Mouse (Mus musculus) embryo, embryonic 11.5 days (tissue): Measurements from ENCODE around the gene Sbf2.
A peak's percentile ranks its signal among the peaks of the same experiment; 100 is the strongest.
"Not testable (repeated sequence)": the region's sequence is repeated elsewhere in the genome, so short reads cannot be mapped to it uniquely, and the experiment has no call there.

Source experiments
- DNase-seq: peaks from one replicate; pipeline ENCODE4 v3.0.0-alpha.2; 2012; ENCODE audit warnings: low read depth, low spot score

Sbf2 gene

GRCm38 (mm10) chr7:110629892-110630666, 15.4 kb upstream of the Sbf2 start:
- DNase-seq = peak; percentile 86

- DNase-seq = no peak
These were observed 14.1 kb upstream of the Sbf2 start for GRCm38 (mm10) chr7:110628611-110629354.

GRCm38 (mm10) chr7:110628273-110628600, 13.5 kb upstream of the Sbf2 start:
- no peak for DNase-seq

GRCm38 (mm10) chr7:110627486-110628272, 13.0 kb upstream of the Sbf2 start, which contains the start of gene Adm:
Adm (plus strand) TSS chr7:110627661.
- DNase-seq = no peak

DNA sequence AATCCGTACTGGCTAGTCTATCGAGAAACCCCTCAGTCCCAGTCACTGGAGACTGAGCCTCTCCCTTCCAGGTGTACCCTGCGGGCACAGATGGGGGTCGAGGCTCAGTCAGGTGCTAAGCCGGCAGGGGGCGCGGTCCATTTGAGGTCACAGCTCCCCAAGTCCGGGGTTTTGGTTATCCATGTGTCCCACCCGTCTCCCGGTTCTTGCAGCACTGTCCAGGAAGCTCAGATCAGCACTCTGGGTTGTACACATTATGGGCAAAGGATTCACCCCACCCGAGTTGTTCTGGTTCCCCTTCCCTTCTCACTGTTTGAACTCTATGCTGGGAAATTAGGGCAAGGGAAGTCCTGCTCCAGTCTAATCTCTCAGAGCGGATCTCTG, 12.4 kb upstream of the Sbf2 start:
- DNase-seq = no peak

- DNase-seq = no peak
These were observed 11.7 kb upstream of the Sbf2 start for GRCm38 (mm10) chr7:110626186-110627098.

DNA sequence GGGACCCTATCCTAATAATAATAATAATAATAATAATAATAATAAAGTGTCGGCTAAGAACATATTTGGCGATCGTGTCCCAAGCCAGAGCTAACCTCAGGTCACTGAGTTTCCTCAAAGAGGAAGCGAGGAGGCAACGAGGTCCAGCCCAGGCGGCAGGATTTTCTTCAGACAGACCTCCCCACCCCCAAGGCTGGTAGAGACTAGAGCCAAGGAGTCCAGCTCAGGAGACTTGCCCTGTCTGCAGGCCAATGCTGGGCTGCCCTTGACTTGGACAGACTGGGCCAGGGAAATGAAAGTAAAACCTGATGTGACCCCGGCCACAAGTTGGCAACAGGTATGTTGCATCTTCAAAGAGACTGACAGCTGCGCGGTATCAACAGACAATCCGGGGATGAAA, 10.8 kb upstream of the Sbf2 start:
- no peak for DNase-seq

DNA sequence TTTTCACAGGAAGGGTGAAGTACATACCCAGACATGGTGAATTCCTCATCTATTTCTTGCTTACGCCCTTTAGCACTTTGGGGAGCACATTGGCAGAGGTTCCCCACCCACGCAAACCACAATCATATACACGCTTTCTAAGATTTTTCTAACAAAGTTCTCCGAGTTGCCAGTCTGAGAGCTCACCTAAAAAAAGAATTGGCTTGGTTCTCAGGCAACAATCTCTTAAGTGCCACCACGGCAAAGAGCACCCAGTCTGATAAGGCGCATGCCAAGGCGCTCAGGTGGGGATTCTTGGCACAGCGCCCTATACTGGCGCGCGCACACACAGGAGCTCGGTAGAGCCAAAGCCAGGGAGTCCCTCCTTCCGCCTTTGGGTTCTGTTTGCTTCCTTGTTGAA, 10.2 kb upstream of the Sbf2 start:
- DNase-seq = no peak

DNA sequence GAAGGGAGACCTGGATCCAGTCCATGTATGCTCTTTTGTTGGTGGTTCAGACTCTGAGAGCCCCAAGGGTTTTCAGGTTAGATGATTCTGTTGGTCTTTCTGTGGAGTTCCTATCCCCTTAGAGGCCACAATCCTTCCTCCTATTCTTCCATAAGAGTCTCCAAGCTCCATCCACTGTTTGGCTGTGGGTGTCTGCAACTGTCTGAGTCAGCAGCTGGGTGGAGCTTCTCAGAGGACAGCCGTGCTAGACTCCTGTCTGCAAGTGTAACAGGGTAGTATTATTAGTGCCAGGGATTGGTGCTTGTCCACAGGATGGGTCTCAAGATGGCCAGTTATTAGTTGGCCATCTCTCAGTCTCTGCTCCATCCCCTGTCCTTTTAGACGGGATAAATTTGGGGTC, 9.3 kb upstream of the Sbf2 start:
- DNase-seq = no peak

GRCm38 (mm10) chr7:110619086-110619611, 4.4 kb upstream of the Sbf2 start:
- DNase-seq = no peak

DNA sequence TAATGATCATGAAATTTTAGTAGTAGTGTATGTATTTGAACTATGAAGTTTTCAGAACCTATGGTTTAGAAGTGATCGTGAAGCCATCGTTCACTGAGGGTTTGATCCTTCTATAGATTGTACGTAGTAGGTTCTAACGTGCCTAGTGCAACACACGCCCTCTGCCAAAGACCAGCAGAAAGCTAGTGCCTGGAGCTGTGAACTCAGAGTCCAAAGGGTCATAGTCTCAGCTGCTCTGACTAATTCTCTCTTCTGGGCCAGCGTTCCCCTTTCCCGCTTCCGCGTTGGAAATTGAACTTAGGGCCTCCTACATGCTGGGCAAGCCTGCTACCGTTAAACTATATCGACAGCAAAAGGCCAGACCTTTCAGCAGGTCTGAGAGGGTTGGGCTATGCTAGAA, 1.1 kb upstream of the Sbf2 start:
- DNase-seq = no peak

DNA sequence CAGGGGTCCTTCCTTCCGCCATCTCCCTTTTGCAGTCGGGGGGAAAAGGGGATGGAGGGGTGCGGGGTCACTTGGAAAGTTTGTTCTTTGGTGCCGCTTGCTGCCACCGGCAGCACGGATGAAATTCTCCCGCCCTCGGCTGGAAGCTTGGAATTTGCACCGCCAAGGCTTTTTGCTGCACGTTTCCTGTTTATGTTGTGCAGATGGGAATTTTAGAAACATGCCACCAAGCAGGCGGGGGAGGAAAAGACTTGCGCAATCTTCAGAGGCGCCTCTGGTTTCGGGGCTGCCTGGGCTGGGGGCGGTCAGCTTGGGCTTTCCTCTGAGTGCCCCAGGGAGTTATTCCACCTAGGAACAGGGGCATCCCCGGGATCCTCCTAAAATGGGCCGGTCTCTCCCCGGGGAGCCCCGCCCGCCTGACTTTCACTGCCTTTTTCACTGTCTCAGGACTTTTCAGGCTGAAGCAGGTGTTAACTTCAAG, 469 bp upstream of the Sbf2 start:
- DNase-seq = no peak

- no peak for DNase-seq
These were observed 1.2 kb downstream of the Sbf2 start for GRCm38 (mm10) chr7:110613381-110614132.

DNA sequence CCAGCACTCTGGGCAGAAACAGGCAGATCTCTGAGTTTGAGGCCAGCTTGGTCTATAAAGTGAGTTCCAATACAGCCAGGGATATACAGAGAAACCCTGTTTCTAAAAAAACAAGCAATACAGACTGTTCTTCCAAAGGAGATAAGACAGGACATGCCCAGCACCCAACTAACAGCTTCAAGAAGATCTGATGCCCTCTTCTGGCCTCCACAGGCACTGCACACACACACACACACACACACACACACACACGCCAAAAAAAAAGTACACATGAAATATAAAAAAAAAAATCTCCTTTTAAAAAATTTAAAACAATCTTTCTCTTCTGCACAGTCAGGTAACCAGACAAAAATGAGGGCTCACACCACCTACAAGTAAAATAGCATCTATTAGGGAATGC, 7.8 kb downstream of the Sbf2 start:
- no peak for DNase-seq

GRCm38 (mm10) chr7:110605476-110605875, 9.2 kb downstream of the Sbf2 start:
- no peak for DNase-seq

- DNase-seq = no peak
These were observed 17.6 kb downstream of the Sbf2 start for GRCm38 (mm10) chr7:110597141-110597540.

GRCm38 (mm10) chr7:110593991-110594390, 20.7 kb downstream of the Sbf2 start:
- DNase-seq = not testable (repeated sequence)

DNA sequence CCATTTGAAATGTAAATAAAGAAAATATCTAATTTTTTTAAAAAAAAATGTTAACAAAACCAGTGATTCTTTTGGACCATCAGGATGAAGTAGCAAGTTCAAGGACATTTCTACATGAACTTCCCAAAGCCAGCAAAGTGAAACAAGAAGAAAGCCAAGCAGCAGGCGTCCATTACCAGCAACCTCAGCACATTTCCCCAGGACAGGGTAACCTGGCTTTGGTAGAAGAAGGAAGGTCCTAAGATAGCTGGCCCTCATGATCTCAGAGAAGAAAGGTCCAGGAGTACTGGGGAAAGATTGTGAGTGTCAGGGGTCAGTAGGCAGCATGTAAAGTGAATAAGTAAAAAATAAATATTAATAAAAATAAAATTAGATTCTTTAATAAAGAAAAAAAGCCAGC, 27.0 kb downstream of the Sbf2 start:
- no peak for DNase-seq

- DNase-seq = no peak
These were observed 29.5 kb downstream of the Sbf2 start for GRCm38 (mm10) chr7:110585250-110585649.

GRCm38 (mm10) chr7:110584159-110584558, 30.6 kb downstream of the Sbf2 start:
- no peak for DNase-seq
